Mouse (Mus musculus): ENCODE results near the gene Emid1.

Gene Emid1

DNA sequence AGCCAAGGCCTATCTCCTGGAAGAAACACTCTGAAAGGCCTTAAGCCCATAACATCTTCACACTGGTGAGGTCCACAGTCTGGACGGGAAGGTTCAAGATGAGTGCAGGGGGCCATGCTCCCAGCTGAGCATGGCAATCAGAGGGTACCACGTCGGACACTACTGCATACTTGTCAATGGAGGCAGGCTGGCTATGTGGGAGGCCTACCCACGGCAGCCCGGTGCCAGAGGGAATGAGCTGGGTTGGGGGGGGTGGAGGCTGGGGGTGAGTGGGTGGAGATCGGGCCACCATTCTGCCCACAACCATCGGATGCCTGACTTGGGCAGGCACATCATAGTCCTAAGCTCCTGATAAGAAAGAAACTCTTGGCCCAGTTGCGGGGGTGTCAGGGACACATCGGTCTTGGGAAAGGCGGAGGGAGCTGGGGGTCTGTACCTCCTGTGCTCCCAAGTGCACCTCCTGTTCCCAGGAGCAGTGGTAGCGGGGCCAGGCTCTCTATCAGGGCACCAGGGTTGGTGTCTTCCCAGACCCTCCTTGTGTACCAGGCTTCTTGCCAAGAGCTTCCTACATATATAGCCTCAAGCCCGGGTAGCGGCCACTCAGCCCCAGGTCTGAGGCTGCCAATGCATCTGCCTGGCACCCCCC, 89.1 kb downstream of the Emid1 start:
- DNase-seq: no peak

DNA sequence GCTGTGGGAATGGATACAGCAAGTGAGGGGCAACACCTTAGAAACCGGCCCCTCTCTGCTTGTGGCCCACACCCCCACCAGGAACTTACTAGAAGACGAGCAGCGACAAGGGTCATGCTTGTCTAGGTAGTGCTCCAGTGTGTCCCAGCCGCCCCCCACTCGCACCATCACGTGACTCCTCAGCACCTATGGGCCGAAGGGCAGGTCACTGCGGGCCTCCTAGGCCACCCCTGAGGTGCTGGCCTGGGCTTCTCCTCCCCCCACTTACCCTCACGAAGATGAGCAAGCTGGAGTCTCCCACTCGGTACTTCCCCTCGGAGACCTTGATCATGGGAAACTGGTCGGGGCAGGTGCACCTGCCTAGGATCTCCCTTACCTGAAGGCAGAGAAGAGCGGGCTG, 89.7 kb downstream of the Emid1 start:
- no peak for DNase-seq

DNA sequence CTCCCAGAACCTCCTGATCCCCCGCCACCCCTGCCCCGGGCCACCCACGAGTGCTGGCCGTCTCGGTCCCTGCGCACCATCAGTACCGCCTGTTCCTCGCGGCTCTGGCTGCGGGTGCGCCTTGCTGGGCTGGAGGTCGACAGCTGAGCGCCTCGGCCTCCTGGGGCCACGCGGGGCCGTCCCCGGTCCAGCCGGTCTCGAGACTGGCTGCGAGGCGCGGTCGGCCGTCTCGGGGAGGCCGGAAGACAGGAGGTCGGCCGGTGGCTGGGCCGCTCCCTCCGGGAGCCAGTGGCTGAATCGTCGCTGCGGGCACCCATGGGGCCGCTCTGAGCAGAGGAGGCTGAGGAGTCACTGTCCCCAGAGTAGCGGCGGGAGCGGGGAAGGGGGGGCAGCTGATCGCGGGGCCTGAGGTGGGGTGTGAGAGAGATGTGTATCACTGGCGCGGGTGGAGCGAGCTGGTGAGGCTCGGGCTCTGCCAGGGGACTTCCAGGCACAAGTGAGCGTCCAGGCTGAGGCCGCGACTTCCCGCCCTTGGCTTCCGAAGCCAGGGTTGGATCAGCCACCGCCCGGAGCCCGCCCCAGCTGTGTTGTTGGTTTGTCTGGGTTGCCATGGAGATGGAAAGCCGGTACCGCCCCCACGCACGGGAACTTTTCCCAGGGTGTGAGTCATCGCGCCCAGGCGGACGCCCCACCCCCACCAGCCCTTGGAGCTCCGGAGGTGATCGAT, 90.5 kb downstream of the Emid1 start:
- peak; percentile 53 to 60 for DNase-seq

DNA sequence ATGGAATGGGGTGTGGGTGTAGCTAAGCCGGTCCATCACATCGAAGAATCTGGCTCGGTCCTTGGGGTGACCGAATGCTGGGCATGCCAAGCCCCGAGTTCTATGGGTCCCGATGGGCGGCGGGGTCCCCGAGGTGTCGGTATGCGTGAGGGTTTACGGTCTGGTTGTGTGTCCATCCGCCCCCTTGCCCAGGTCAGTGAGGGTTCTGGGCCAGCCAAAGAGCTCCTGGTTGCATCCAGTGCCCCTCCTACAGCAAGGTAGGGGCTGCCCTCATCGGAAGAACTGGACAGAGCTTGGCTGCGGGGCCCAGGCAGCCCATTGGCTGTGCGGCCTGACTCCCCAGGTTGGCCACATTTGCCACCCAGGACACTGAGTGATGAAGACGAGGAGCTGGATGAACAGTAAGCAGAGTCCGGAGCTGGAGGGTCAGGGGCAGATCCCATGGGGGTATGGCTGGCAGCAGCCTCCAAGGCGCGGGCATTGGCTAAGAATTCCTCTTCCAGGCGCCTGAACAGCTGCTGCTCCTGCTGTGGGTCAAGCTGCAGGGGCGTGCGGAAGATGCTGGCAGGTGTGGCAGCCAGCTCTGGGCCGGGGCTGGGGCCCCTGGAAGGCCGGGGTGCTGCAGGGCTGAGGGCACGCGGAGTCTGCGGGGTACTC, 91.2 kb downstream of the Emid1 start:
- DNase-seq: no peak

DNA sequence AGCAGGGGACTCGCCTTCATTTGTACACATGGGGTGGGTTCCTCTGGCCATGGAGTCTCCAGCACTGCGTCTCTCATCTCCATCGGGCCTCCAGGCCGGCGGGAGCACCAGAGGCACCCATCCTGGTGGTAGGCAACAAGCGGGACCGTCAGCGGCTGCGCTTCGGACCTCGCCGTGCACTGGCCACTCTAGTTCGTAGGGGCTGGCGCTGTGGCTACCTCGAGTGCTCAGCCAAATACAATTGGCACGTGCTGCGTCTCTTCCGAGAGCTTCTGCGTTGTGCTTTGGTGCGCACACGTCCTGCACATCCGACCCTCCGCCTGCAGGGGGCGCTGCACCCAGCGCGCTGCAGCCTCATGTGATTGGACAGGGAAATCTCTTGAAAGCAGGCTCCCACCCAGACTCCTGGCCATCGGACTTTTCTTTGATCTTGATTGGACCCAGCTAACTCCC, 92.3 kb downstream of the Emid1 start:
- DNase-seq: no peak

DNA sequence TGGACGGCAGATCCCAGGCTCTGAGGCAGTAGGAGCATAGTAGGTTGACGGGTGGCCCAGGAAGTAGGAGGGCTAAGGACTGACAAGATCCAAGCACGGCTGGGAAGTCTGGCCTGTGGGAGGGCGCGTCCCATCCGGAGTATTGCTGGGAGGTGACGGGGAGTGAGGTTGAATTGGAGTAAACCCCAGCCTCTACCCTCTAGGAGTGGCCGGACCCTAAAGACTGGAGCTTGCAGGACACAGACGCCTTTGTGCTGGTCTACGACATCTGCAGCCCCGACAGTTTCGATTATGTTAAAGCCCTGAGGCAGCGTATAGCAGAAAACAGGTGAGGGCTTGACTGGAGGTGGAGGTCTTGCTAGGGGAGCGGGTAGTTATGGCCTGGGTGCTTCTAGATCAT, 92.8 kb downstream of the Emid1 start:
- no peak for DNase-seq

DNA sequence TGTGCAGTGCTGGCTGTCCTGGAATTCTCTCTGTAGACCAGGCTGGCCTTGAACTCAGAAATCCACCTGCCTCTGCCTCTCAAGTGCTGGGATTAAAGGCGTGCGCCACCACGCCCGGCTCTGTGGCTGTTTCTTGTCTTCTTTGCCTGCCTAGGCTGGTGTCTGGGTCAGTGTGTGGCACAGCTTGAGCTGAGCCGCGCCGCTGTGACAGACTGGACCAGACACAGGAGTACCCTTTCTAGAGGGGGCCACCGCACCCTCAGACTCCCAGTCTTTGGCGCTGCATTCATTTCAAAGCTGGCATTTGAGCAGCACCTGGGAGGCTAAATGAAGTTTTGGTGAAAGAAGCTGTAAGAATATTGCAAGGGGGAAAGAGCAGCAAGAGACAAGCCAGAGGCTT, 93.3 kb downstream of the Emid1 start:
- DNase-seq: no peak

DNA sequence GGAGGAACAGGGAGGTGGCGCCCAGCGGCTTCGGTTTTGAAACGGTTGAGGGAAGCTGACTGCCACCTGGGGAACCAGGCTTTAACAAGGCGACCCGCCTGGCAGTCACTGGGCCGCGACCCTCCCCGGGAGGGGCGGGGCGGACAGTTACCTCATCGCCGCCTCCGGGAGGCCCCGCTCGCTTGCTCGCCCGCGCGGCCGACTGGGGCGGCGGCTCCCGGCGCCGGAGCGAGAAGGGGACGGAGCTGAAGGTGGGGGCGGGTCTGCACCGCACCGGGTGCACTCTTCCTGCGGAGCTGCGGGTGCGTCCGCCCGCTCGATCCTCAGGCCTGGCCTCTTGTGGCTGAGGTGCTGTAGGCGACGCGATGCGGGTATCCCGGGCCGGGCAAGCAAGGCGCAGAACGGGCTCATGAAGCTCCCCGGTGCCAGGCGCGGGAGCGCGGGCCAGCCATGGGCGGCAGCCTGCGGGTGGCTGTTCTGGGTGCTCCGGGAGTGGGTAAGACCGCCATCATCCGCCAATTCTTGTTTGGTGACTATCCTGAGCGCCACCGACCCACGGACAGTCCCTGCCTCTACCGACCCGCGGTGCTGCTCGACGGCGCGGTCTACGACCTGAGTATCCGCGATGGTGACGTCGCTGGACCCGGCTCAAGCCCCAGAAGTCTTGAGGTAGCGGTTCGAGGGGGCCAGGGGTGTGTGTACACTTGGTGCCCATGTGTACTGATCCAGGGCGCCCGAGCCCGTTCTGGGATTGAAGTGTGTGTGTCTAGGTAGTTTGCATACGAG, 94.0 kb downstream of the Emid1 start, which contains the start of gene Rasl10a:
Gene Rasl10a, plus strand, starts transcription at position 273 of the 786 bp plus-strand sequence.
- peak; percentile 36 to 37 for DNase-seq

DNA sequence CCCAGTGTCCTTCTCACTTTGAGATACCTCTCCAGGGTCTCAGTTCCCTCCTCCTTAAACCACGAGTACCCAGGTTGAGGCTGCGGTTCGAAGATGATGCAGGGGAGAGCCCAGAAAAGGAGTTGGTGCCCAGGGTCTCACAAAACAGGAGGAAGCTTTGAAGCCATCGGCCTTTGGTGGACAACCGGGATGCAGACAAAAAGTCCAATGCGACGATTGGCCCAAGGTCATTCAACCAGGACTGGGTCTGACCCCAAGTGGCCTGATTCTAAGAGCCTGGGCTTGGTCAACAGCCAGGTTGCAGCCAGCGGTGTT, 94.6 kb downstream of the Emid1 start:
- no peak for DNase-seq

DNA sequence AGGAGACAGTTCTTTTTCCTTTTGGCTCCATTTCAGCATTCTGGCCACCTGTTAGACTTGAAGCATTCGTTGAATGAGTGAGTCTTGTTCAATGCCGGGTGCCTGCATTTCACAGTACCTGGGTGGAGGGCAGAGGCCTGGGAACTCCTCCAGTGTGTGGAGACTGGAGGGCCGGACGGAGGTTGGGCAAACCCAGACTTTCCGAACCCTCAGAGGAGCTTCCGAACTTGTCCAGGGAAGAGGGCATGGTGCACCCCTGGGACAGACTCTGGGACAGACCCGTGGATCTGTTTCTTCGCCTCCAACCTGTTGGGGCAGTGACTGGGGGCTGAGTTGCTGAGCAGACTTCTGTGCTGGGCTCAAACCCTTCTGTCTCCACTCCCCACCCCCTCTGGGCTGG, 95.0 kb downstream of the Emid1 start:
- DNase-seq: no peak
